Mouse (Mus musculus) 3T3-L1 (cell line): ENCODE data around the gene Loxl3.

ENCODE experiments used
- DNase-seq: peaks from one replicate; pipeline ENCODE4 v3.0.0-alpha.2; 2015; ENCODE audit warnings: low read depth, low spot score

Gene Loxl3

DNA sequence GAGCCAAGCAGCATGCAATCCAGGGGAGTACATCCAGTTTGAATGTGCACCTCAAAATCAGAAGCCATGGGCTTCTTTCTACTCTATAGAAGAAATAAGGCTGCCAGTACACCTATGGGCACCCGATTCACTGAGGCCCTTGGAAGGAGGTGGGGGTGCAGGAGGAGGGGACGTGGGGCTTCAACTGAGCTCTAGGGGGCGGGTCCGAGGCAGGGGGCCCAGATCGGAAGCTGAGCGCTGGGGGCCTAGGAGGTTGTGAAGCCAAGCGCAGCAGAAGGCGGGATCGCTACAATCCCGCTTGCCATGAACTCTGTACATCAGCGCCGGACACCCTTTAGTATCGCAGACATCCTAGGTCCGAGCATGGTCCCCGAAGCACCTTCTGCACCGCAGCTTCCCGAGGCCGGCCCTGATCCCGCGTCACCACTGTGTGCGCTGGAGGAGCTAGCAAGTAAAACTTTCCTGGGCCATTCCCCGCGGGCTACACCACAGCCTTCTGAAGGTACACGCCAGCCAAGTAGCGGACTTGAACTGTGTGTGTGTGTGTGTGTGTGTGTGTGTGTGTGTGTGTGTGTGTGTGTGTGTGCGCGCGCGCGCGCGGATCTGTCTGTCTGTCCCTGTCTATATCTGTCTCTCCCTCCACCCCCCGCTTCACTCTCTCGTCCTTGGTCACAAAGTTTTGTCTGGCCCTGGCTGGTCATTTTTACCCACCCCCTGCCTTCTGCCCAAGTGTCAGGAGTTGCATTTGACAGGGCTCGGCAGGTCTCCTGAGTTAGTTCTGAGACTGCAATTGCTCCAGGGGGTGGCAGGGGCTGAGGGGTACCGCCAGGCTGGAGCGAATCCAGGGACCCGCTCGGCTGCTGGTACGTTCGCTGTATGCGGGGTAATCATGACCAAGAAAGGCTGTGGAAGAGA is 52.4 kb downstream of the Loxl3 start, which contains the start of gene Lbx2:
TSS of gene Lbx2 (plus strand) at position 247 of the 915 bp plus-strand sequence.
- no peak for DNase-seq

DNA sequence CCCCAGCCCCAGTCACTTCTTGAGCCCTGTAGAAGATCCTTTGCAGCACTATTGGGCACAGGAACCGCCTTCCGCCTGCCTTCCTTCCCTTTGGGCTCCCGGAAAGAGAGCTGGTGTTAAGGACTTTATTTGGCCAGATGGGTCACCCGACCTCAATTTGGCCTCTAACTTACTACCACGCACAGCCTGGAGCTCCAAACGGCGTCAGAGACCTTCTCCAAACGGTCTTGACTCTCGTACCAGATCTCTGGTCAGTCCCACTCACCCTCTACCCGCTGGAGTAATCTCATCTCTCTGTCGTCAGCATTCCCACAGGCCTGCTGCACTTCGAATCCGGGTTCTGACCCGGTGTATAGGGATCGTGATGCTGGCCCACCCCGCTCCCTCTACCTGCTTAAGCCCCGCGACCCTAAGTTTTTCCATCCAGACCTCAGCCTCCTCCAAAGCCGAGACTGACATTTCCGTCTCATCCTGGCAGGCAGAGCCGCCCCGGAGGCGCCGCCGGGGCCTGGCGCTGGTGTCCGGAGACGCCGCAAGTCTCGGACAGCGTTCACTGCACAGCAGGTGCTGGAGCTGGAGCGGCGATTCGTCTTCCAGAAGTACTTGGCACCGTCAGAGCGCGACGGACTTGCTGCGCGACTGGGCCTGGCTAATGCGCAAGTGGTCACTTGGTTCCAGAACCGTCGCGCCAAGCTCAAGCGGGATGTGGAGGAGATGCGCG is 53.4 kb downstream of the Loxl3 start:
- DNase-seq: no peak

DNA sequence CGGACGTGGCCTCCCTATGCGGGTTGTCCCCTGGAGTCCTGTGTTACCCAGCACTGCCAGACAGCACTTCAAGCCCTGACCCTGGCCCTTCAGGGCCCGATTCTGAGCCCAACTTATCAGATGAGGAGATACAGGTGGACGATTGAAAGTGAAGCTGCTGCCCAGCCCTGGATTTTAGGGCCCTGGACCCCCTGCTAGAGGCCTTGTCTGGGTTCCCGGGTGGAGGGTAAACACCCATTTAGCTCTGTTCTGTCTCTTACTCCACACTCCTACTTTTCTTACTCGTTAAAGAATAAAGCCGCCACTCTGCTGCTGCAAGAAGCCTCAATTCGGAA is 53.9 kb downstream of the Loxl3 start:
- no peak for DNase-seq

DNA sequence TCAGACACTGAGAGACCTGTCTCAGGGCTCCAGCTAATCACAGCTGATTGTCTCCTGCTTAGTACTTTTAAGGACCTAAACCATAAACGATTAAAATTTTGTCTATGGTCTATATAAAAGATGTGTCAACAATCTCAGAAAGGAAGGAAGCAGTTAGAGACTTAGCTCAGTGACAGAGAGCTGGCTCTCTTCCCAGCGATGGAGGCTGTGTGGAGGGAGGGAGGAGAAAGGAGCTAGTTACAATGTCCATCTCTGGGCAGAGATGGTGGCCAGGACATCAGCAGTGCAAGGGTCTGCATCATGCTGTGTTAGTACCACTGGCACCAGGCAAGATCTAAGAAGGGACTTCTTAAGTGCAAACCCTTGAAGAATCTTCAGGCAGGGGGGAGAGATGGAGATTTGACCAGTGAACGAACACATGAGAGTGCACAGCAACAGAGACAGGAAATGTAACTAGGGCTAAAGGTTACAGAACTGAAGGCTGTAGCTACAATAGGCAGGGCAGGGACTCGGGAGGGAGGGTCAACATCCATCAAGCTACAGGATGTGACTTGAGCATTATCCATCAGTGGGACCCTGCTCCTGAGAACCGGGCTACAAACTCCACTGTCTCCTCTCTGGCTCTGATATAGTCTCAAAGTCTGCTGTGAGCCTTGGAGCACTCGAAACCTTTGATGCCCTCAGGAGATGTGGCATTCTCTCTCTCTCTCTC is 58.6 kb downstream of the Loxl3 start:
- peak; percentile 56 for DNase-seq

DNA sequence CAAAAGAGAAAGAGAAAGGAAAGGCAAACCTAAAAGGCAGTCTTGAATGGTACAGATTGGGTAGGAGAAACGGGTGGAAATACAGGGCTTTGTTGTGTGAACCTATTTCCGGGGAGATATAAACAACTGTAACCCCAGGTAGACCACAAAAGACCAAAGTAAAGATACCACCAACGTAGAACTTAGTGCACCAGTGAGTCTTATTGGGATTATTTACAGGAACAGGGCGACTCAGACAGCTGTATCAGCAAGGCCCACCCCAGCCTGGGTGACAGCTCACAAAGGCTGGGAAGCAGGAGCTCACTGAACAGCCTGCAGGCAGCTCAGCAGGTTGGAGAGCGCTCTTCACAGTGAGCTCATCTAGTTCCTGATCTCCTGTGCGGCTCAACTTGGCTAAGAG is 62.0 kb downstream of the Loxl3 start:
- DNase-seq: no peak

DNA sequence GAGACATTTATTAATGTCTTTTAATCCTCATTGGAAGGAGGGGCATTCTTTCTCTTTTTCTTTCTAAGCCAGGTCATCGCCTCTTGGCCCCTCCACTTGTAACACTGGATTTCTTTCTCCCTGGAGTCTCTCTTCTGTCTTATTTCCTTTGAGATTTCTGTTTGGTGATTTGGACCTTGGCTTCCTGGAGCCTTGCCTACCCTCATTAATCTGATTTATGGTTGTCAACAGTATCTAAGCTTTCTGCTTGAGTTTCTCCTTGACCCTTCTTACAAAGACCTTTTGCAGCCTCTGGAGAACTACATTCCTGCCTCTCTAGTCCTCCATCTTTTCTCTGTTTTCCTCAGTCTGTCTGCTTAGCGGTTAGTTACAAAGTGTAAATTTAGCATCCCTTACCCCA is 64.4 kb downstream of the Loxl3 start:
- peak; percentile 62 for DNase-seq

DNA sequence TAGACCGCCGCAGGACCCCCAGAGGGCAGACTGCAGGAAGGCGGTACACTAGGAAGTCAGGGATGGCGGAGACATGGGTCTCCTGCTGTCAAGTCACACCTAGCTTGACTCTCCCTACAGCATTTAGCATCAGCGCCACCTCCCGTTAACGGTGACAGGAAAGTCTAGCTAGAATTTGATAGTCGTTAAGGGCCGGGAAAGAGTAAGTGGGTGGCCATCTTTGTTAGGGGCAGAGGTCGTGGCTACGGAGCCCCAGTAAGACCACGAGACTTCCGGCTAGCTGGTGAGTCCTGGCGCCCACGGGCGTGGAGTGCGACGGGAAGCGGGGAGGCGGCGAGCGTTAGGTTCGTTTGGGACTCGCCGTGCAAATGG is 67.3 kb downstream of the Loxl3 start, which contains the start of the genes Ccdc142 and Gm42688:
TSS of gene Ccdc142 (plus strand) at position 286 of the 372 bp plus-strand sequence.
TSS of gene Gm42688 (plus strand) at position 302 of the 372 bp plus-strand sequence.
- peak; percentile 92 for DNase-seq

DNA sequence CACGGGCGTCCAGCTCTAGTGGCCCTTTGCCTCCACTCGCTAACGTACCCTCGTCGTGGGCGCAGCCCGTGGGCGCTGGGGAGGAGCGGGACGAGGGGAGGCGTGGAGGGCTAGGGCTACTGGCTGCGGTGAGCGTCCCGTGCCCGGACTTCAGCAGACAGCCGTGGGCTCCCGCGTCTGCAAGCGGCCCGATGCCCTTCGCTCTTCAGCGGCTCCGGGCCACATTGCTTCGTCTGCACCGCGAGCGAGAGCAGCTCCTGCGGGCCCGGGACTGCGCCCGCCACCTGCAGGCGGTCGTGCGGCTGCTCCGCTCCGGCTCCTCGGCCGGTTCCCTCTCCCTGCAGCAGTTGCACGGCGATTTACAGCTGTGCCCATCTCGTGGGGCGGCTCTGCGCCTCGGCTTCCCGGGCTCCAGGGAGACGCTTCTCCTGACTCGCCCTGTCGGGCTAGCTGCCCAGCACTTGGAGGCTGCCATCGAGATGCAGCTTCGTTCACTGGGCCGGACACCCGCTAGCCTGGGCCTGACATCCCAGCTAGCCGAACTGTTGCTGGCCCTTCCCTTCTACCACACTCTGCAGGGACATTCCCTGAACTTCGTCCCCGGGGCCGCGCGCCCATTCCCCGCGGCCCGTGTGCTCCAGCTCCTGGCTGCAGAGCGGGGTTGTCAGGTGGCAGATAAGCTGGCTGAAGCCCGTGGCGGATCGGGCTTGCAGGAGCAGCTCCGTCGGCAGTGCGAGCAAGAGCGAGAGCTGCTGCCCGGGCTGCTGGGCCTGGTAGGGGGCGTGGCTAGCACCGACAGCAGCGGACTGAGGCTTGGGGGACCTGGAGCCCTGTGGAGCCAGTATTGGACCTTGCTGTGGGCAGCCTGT is 67.9 kb downstream of the Loxl3 start:
- DNase-seq: peak; percentile 78
